Mouse (Mus musculus): ENCODE measurements at regions not wholly inside any gene's neighbourhood (a gene's known extent, or its start where the extent isn't known, plus 50 kb on each side); places are given as distances from the start of the nearest gene placed in this dataset.
A peak's percentile ranks its signal among the peaks of the same experiment; 100 is the strongest.

DNA sequence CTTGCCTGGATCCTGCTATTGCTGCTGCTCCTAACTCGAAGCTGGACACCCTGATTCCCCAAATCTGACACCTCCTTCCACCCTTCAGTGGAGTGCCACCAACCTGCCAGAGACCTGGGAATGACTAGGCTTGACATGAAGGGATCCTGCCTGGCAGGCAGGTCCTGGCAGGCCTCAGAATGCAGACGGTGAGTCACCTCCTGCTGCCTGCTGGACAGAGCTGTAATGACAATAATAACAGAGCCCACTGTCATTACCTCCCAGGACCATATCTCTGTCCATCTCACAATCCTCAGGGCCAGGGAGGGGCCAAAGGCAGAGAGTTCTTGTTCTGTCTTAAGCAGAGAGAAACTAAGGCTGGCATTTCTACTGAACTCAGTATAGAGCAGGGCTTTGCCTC, 61.5 kb upstream of the Vps8 start:
- DNase-seq (ENCODE audit: low spot score) = no peak

DNA sequence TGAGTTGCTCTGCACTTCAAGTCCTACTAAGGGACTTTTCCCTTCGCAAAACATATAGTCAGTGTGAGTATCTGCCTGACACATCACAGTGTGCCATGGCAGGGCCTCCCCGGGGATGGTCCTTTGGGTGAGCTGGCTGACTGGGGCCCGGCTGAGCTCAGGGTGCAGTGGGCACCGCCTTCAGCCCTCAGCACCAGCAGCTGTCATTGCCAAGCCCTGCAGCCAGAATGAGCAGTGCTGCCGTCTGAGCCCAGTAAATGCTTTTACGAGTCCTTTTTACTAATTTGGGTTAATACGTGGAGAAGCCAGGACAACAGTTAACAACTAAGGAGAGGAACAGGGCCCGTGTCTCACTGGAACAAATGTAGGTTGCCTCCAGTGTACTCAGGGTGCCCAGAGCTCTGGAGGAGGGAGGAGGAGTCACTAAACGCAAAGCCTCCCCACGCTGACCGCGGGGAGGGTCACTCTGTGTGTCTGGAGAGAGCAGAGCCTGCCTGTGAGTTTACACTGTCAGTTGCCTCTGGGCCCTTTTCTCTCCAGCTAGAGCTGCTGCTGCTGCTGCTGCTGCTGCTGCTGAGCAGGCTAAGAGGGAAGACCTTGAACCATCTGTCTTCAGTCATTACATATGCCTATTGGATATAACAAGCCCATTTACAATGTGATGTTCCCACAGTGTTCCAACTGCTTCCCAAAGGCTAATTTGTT, 60.1 kb upstream of the Vps8 start:
- peak; percentile 22 for DNase-seq (ENCODE audit: low spot score)

- DNase-seq (ENCODE audit: low spot score) = no peak
Observed at GRCm38 (mm10) chr16:21364885-21365284, 58.0 kb upstream of the Vps8 start.

DNA sequence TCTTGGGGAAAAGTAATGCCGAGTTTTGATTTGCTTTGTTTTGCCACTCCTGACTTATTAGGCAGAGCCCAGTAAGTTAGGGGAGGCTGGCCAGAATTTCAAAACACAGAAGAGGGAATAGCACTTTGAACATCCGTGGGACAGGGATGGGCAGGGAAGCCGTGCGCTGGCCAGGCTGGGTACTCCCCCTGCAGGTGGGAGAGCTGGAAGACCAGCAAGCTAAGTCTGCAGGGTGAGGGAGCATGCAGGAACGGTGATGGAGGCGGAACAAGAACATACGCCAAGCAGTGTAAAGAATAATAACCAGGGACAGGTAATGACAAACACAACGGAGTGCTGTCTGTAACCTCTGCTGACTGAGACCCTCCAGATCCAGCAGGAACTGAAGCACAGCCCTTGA, 55.5 kb upstream of the Vps8 start:
- no peak for DNase-seq (ENCODE audit: low spot score)

- DNase-seq (ENCODE audit: low spot score) = no peak
Observed at GRCm38 (mm10) chr16:21368821-21369220, 54.1 kb upstream of the Vps8 start.

- no peak for DNase-seq (ENCODE audit: low spot score)
Observed at GRCm38 (mm10) chr16:21369569-21370512, 53.1 kb upstream of the Vps8 start.

Measured in yolk sac, embryonic 10.5 days (tissue).